Mouse (Mus musculus): Measurements from ENCODE around the gene Gm21905.

Gm21905 gene

GRCm38 (mm10) chr5:67946321-67946720 lies at the start of gene Gm21905:
Gene Gm21905, minus strand, starts transcription at chr5:67946421.
- no peak for DNase-seq

DNA sequence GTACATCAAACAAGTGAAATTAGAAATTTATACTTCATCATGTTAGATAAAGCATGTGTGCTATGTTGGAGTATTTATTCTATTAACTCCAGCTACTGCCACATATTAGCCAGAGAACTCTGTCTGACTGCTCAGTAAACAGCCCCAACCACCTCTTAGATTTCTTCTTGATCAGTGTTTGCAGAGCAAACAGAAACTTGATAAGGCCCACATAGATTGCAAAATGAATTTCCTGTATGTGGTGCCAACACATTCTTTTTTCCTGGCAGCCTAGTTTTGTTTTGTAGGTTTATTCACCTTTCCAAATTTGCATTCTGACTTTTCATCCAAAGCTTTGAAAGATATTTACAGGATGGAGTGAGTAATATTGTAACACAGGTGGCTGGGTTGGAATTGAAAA lies 44.2 kb upstream of the Gm21905 start:
- DNase-seq: no peak

GRCm38 (mm10) chr5:67981946-67982526 lies 35.8 kb upstream of the Gm21905 start:
- no peak for DNase-seq

- no peak for DNase-seq
Observed at GRCm38 (mm10) chr5:67969536-67969935, 23.3 kb upstream of the Gm21905 start.

GRCm38 (mm10) chr5:67961708-67962629 lies 15.7 kb upstream of the Gm21905 start:
- DNase-seq: no peak

DNA sequence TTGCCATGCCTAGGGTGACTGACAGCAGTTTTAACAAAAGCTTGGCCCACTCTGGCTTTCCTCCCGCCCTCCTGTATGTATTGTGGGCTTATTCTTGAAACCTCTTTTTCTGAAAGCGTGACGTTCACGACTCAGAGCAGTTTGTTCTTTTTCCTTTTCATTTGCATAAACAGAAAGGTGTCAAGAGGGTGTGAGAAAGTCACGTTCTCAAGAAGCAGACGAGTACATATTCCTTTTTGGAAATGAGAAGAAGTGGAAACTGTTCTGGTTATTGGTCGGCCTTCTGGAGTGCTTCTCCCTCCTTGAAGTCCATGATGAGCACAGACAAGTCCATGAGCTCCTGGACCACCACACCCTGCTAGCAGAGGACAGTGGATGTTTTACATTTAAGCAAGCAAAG lies 9.3 kb upstream of the Gm21905 start:
- no peak for DNase-seq

DNA sequence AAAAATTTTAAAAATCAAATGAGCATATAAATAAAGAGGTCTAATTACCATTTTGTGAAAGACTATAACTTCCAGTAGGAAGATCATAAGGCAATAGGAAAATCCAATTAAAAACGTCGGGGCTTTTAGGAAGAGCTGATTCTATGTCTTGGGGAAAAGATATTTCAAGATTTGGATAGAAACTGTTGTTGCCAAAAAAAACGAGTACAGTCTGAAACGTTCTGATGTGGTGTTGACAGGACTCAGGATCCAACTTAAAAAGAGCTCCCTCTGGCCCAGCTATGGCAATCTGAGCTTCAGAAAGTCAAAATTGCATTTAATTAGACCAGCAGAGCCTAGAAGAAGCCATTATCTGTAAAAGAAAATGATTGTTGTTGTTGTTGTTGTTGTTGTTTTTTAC lies 7.9 kb upstream of the Gm21905 start:
- no peak for DNase-seq

GRCm38 (mm10) chr5:67948074-67948473 lies 1.9 kb upstream of the Gm21905 start:
- no peak for DNase-seq

- no peak for DNase-seq
Observed at GRCm38 (mm10) chr5:67947006-67947405, 785 bp upstream of the Gm21905 start.

- DNase-seq: no peak
Observed at GRCm38 (mm10) chr5:67944074-67944785, 2.0 kb downstream of the Gm21905 start.

DNA sequence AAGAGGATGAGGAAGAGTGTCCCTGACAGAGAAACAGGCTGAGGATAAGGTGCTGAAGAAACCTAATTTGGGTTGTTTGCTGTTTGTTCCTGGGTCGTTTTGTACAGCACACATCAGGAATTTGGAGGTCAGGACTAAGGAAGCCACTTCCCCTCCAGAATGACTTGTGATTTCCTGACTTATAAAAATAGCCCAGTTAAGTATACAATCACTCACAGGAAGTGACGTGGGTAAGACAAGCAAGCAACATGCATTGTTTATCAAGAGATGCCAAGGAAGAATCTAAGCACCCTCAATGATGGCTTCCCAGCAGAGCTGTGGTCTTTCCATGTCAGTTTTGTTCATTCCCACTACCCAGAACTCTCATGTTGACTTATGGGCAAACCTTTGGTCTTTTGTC lies 3.0 kb downstream of the Gm21905 start:
- no peak for DNase-seq

- DNase-seq: no peak
Observed at GRCm38 (mm10) chr5:67941369-67941768, 4.9 kb downstream of the Gm21905 start, which contains the start of gene Gm5108. Gene Gm5108, plus strand, starts transcription at chr5:67941669.

DNA sequence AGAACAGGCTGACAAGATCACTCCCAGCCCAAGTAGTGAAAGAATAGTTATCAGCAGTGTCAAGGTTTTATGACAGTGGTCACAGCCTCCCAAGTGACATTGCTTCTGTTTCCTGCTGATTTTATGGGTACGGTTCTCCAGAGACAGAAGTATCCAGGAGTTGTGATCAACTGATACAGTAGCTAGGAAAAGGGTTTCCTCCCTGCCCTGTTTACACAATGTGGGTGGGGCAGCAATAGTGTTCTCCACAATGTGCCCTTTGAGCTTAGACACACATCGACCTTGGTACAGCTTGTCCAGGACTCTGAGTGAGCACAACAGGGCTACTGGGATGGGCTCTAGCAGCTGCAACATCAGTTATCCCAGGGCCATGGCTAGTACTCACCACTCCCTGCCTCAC lies 14.6 kb downstream of the Gm21905 start:
- DNase-seq: no peak

DNA sequence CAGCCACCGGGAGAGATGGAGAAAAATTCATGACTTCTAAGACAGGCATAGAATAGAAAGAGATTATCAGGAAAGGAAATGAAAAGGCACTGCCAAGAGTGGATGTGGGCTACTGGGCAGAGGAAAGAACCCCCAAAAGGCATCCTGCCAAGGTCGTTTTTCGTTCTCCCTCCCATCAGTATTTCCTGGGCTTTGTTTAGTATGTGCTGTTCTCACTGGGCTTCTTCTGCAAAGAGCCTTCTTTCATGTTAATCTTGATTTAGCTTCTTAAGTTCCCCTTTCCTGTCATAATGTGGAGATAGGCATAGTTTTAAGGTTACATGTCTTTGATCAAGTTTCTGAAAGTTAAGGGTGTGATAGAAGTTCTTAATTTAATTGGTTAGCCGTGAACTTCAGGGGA lies 15.6 kb downstream of the Gm21905 start:
- no peak for DNase-seq

DNA sequence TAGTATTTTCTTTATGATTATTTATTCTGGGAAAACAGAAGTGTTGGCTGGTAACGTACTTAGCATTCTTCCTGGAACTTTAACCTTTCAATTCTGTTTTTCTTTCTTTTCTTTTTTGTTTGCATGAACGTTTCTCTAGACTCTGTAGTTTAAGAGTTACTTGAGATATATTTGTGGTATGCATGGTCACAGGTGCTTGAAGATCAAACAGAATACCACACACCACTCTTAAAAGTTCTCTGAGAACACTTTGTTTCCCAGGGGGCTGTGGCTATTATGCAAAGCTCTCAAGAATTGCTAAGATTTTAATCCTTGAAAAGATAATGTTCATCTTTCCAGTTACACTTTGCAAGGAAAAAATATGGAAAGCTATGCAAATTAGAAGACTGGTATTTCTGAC lies 41.7 kb downstream of the Gm21905 start:
- no peak for DNase-seq

- no peak for DNase-seq
Observed at GRCm38 (mm10) chr5:67898921-67899320, 47.3 kb downstream of the Gm21905 start.

DNA sequence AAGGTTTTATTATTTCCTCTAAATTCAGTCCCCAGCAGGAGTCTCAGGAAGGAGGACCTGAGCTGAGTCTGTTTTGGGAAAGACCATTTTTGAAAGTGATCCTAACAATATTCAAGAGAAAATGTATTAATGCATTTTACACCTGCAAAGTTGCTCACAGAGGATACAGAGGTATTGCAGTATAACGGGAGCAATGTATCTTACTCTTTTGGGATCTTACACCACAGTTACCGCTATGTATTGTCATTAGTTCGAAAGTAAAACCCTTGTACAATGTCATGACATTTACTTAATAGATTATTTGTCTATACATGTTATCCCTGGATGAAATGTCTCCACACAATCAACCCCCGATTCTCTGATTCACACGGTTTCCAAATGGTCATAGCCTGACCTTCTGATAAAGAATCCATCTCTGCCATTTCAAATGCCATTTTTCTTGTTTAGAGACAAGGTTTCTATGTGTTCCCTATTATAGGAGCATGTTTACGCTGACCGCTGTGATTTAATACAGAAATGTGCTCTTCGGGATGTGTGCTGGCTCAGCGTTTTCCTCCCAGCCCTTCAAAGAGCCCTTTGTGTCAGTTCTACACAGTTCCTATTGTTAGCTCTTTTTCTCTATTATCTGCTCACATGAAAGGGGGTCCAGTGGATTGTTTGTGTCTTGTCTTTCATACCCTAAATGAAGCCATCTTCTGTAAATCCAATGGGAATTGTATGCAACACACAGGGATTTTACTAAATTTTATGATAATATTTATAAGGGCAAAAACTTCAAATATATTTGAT lies 61.6 kb downstream of the Gm21905 start:
- DNase-seq: no peak

GRCm38 (mm10) chr5:67883564-67884171 lies 62.6 kb downstream of the Gm21905 start:
- DNase-seq: no peak
